Mouse (Mus musculus) subcutaneous adipose tissue, adult 2 months (tissue): ENCODE results near the gene Fpr2. TPM values are rescaled to one million over a fixed set of nuclear protein-coding genes. Genes with fewer than 3 reads are reported as not detected.

Experiments used
- polyA plus RNA-seq: library from polyadenylated mRNA; depleted of rRNA; stranded (reverse); fragments of >200 nt; gene quantifications from 2 replicates; pipeline ENCODE4 v1.2.3, GENCODE M21; 2012; ENCODE audit warnings: low replicate concordance; rRNA removed

Gene Fpr2
- 0.42 and 1.3 TPM in 2 replicates for polyA plus RNA-seq

GRCm38 (mm10) chr17:17887774-17888248, at the start of gene Fpr2, which contains the start of gene Fpr3:
Gene Fpr2 (plus strand): TSS chr17:17887824.
Gene Fpr3 (plus strand): TSS chr17:17887852.

GRCm38 (mm10) chr17:17855064-17855838, 32.4 kb upstream of the Fpr2 start, which contains the start of gene Has1:
Gene Has1 (minus strand): TSS chr17:17855205.

GRCm38 (mm10) chr17:17883840-17884239, 3.8 kb upstream of the Fpr2 start, which contains the start of gene Fpr1:
Gene Fpr1 (minus strand): TSS chr17:17883940.

Other genes with a start within 250 kb of the Fpr2 start
- not detected in 2 replicates for gene Vmn2r90, start 184.1 kb upstream of the Fpr2 start, polyA plus RNA-seq
- gene Spaca6, start 60.7 kb upstream of the Fpr2 start, polyA plus RNA-seq, result 49.8 and 74.1 TPM in 2 replicates
- gene Has1, start 32.6 kb upstream of the Fpr2 start, polyA plus RNA-seq, result 0.54 and 1.1 TPM in 2 replicates
- gene Fpr1, start 3.9 kb upstream of the Fpr2 start, polyA plus RNA-seq, result 0.09 and 1.4 TPM in 2 replicates
- gene Fpr3, start within 50 bp of the Fpr2 start, polyA plus RNA-seq, result not detected in 2 replicates
- not detected in 2 replicates for gene Fpr-rs4, start 133.9 kb downstream of the Fpr2 start, polyA plus RNA-seq
- not detected in 2 replicates for gene Vmn2r124, start 161.6 kb downstream of the Fpr2 start, polyA plus RNA-seq
- gene Vmn2r91, start 197.2 kb downstream of the Fpr2 start, polyA plus RNA-seq, result not detected in 2 replicates